Mouse (Mus musculus) kidney, adult 18-20 months (tissue): Measurements from ENCODE around the gene Itga2.

Experiments
- DNase-seq: peaks from one replicate; pipeline ENCODE4 v3.0.0; 2021

The Itga2 gene

GRCm38 (mm10) chr13:114876005-114876520, 55.8 kb downstream of the Itga2 start:
- DNase-seq: no peak

DNA sequence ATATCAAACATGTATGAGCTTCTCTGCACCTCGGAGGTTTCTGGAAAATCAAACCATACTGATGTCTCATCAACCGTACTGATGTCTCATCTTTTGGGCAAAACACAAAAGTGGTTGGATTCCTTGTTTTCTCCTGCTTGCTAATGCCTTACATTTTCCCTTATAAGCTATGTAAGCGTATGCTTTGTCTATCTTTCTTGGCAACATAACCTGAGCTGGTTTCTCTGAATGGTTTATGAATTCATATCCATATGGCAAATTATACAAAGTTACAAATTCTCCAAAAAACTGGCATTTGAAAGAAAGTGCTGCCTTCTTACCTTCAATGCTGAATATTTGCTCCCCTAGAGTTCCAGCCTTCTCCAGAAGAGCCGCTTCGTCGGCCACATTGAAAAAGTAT, 57.2 kb downstream of the Itga2 start:
- no peak for DNase-seq

- no peak for DNase-seq
Observed at GRCm38 (mm10) chr13:114857525-114857924, 74.4 kb downstream of the Itga2 start.

- DNase-seq: no peak
Observed at GRCm38 (mm10) chr13:114856269-114856627, 75.7 kb downstream of the Itga2 start.

- no peak for DNase-seq
Observed at GRCm38 (mm10) chr13:114855573-114856268, 76.2 kb downstream of the Itga2 start.

DNA sequence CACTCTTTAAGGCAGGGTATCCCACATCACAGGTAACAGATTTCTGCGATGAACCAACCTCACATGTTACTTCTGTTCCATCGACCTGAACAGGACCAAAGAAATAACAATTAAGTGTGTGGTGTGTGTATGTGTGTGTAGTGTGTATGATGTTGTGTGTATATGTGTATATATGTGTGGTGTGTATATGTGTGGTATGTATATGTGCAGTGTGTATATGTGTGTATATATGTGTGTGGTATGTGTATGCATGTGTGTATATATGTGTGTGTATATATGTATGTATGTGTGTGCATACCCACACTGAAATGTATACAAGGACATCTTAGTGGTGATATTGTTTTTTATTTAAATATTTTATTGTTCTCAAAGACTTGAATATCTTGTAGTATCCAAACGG, 77.5 kb downstream of the Itga2 start:
- DNase-seq: no peak

DNA sequence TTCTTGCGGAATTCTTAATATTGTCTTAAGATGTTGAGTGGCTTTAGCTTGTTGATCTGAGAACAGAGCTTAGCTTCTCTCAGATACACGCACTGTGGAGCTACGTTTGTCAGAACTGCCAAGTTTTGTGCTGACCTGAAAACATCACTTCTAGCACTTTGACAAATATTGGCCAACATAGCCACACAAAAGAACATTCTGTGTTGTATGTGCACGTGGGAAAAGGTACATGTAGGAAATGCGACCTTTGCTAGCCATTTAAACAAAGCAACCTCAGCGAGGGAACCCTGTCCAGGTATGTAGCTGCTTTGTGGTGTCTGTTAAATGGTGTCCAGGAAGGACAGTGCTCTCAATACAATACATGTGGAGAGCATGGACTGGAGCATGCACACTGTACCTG, 77.9 kb downstream of the Itga2 start:
- no peak for DNase-seq

- DNase-seq: no peak
Observed at GRCm38 (mm10) chr13:114853152-114853551, 78.7 kb downstream of the Itga2 start.

- DNase-seq: no peak
Observed at GRCm38 (mm10) chr13:114852264-114853111, 79.4 kb downstream of the Itga2 start.

DNA sequence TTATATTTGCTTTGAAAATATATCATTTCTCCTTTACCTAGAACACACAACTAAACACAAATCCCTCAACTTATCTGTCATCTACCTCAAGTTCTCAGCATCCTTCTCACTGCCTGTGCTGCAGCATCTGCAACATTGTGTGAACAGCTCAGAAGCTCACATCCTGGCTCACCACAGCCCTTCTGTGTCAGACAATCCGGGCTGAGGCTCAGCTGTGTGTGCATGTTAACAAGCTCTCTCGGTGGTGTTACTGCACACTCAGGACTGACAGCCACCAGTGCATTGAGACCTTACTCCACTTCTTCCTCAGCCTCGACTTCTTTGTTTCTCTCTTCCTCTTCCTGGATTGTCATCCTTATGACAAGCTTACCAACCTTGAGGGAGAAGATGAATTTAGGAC, 83.0 kb downstream of the Itga2 start:
- DNase-seq: no peak

- no peak for DNase-seq
Observed at GRCm38 (mm10) chr13:114845804-114846203, 86.1 kb downstream of the Itga2 start.

GRCm38 (mm10) chr13:114843318-114843717, 88.6 kb downstream of the Itga2 start:
- no peak for DNase-seq

DNA sequence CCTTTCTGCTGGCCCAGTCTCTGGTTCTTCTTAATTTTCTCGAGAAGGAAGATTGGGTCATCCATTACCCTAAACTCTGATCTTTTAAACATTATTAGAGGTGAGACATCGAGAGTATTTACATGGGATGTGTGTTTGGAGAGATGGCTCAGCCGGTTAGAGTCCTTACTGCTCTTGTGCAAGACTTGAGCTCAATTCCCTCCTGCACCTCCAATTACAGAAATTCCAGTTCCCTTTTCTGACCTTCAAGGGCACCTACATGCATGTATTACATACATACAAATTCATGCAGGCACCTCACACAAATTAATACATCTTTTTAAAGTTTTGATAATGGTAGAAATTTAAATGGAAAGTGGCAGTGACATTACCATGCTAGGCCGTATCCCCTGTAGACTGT, 91.4 kb downstream of the Itga2 start:
- DNase-seq: no peak

DNA sequence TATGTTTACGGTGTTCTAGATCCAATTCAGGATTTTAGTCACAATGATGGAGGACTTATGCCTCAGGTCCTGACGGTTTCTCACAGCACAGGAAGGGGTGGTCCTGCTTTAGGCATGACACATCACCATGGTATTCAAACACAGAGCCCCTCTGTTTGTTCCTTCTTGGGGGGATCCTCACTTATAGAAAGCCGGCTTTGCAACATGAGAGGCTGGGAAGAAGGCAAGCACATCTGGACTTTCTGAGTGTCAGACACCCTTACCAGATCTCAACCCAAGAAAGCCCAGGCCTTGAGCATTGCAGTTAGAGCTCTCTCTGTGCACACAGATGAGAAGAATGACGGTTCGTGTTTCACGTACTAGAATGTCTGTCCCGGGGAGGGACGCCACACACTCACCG, 92.8 kb downstream of the Itga2 start:
- no peak for DNase-seq

- DNase-seq: peak; percentile 76
Observed at GRCm38 (mm10) chr13:114838535-114838990, 93.3 kb downstream of the Itga2 start.

DNA sequence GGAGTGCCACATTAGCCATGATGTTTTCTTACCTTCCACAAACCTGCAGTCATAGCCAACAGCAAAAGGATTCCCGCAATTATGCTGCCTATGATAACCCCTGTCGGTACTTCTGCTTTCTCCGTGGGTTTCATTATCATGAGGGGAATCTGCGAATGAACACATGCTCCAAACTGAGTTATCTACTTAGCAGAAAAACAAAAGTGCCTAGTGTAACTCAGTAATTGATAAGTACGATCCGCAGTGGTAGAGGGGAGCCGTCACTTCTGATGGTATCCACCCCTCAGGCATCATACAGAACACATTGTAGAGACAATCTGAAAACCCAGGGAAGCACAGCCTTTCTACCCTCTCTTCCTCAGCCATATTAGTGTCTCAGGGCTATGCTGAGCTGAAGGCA, 94.8 kb downstream of the Itga2 start:
- no peak for DNase-seq

GRCm38 (mm10) chr13:114834580-114834979, 97.3 kb downstream of the Itga2 start:
- no peak for DNase-seq

DNA sequence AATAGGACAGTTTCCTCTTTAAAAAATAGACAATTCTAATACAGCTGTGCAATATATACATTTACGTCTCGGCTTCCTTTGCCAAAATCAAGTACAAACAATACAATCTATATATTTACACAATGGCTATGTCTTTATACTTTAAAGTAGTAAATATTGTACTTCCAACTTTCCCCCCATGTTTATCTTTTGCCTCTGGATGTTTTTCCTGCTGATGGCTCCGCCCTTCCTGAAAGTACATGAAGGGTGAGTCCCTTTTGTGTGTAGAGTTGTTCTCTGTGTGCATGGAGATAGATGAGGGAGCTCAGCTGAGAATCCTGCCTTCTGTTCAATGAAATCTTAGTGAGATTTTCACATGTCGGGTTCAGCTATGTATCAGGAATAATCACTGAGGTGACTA, 98.5 kb downstream of the Itga2 start:
- no peak for DNase-seq

DNA sequence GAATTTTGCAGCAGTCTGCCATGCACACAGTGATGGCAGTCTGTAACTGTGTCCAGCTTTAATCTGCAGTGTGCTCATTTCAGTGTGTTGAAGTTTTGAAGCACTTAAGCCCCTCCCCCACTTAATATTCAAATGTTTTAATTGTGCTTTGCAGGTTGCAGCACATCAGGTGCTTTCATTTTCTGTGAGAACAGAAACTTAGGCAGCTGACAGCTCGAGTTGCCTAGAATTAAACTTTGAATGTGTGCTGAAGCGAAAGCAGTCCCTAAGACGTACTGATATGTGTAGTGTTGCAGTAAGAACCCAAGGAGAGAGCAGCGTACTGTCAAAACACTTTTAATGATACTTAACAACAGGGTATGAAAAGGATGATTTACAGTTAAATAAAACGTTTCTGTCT, 99.1 kb downstream of the Itga2 start:
- DNase-seq: no peak

- DNase-seq: no peak
Observed at GRCm38 (mm10) chr13:114831367-114831833, 100.5 kb downstream of the Itga2 start.

DNA sequence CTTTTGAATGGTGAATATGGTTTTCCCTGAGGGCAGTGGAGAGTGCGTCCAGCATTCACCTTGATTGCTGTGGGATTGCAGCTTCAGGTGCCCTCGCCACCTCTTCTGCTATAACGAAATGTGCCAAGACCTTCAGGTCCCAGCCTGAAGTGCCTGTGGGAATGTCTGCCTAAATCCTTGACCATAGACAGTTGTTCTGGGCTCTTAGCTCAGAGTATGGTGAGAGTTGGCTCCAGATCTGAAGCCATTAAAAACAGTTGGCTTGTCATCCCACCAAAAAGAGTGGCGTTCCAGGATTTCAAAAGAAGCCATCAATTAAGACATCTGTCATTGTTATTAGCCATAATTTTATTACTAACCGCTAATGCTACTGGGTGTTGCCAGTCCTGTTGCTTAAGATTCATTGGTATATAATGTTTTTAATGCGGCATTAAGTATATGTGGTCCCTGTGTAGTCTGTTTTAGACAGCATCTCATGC, 106.5 kb downstream of the Itga2 start:
- no peak for DNase-seq

GRCm38 (mm10) chr13:114822871-114823270, 109.0 kb downstream of the Itga2 start:
- DNase-seq: no peak

- DNase-seq: no peak
Observed at GRCm38 (mm10) chr13:114818513-114818912, 113.4 kb downstream of the Itga2 start.
